Mouse (Mus musculus) kidney, adult 2 months (tissue): ENCODE measurements around the gene Tspan4.

ENCODE experiments used
- CTCF ChIP-seq: fragments of 200-500 bp; conservative IDR thresholded peaks from 2 replicates; pipeline ENCODE4 v1.5.1; 2011; ENCODE audit warnings: low read depth, mild to moderate bottlenecking, control low read depth, low read length, moderate library complexity, mixed read lengths; ENCODE audit not compliant: insufficient read depth, insufficient read length
- POLR2A ChIP-seq: fragments of 200-500 bp; IDR thresholded peaks from one replicate; pipeline ENCODE4 v1.6.1; 2011; ENCODE audit warnings: low read depth, low read length, control low read depth

- TF ChIP-seq POLR2A (no peak), CTCF (no peak)
Observed at GRCm38 (mm10) chr7:141458661-141459060, 16.4 kb upstream of the Tspan4 start.
